In genomic region chr17:46496623-46497434, GRCm38 (mm10) we compare ENCODE assay signal across 8 mouse cellular contexts. TPM values are rescaled to one million over a fixed set of nuclear protein-coding genes. Genes with fewer than 3 reads are reported as not detected.
DNase-seq lines count a peak whose midpoint lies in the region; ATAC-seq and TF ChIP-seq lines count a peak whose summit lies in the region.

Dnph1 (plus strand) TSS chr17:46496711.

- peak within 1 kb of the TSS; percentile 92 to 94 for H3K4me3 ChIP-seq in MEL (ENCODE audit: control insufficient read depth in 1 of 2, insufficient read depth in 1 of 2, low read depth in 2 of 2, low read length in 2 of 2)
- peak within 1 kb of the TSS; percentile 53 for H3K4me3 ChIP-seq in forebrain, embryonic 14.5 days (ENCODE audit: low read depth, low read length)
- peak within 1 kb of the TSS; percentile 70 for H3K4me3 ChIP-seq in liver, embryonic 16.5 days (ENCODE audit: low read depth, low read length)
- H3K4me3 ChIP-seq in neural tube, embryonic 13.5 days, result peak within 1 kb of the TSS; percentile 58

- no peak for TF ChIP-seq CTCF in MEL (IDR thresholded peaks at IDR 0.05 in 2 of 3, conservative IDR thresholded peaks at IDR 0.05 in 1 of 3; ENCODE audit: control insufficient read depth in 1 of 3, insufficient read depth in 1 of 3, low read depth in 2 of 3, low read length in 3 of 3, poor library complexity in 1 of 3, severe bottlenecking in 1 of 3)

- peaks cover 0 to 7% of the 10 kb centered on the region in 2 experiments; a peak in 3 of 4 replicates for H3K36me3 ChIP-seq in MEL (ENCODE audit: control insufficient read depth in 1 of 2, insufficient read depth in 2 of 2, low read length in 2 of 2)
- peaks cover 15% of the 10 kb centered on the region; the same call in 1 of the 2 replicates for H3K36me3 ChIP-seq in forebrain, embryonic 14.5 days (ENCODE audit: control insufficient read depth, insufficient read depth, low read length)
- no peaks in the 10 kb centered on the region for H3K36me3 ChIP-seq in liver, embryonic 16.5 days (ENCODE audit: control insufficient read depth, insufficient read depth)
- peaks cover 27% of the 10 kb centered on the region for H3K36me3 ChIP-seq in neural tube, embryonic 13.5 days

- H3K27ac ChIP-seq in MEL (ENCODE audit: control insufficient read depth, low read depth, low read length), result peak within 1 kb of the TSS; percentile 55
- H3K27ac ChIP-seq in forebrain, embryonic 14.5 days (ENCODE audit: low read depth, low read length), result no peak within 1 kb of the TSS
- H3K27ac ChIP-seq in liver, embryonic 16.5 days (ENCODE audit: low read length), result no peak within 1 kb of the TSS
- no peak within 1 kb of the TSS for H3K27ac ChIP-seq in neural tube, embryonic 13.5 days (replicated peaks)

- no peaks in the 10 kb centered on the region for H3K9me3 ChIP-seq in MEL (replicated peaks; ENCODE audit: insufficient read depth, low read length)
- no peaks in the 10 kb centered on the region for H3K9me3 ChIP-seq in forebrain, embryonic 14.5 days (replicated peaks; ENCODE audit: control insufficient read depth, low read length)
- H3K9me3 ChIP-seq in liver, embryonic 16.5 days (replicated peaks; ENCODE audit: control insufficient read depth, low read length), result no peaks in the 10 kb centered on the region
- H3K9me3 ChIP-seq in neural tube, embryonic 13.5 days, result no peaks in the 10 kb centered on the region

- peaks cover 0 to 7% of the 10 kb centered on the region in 2 experiments; a peak in 3 of 4 replicates for H3K4me1 ChIP-seq in MEL (ENCODE audit: control insufficient read depth in 1 of 2, insufficient read depth in 2 of 2, low read length in 2 of 2)
- H3K4me1 ChIP-seq in forebrain, embryonic 14.5 days (ENCODE audit: control insufficient read depth, insufficient read depth, low read length), result no peaks in the 10 kb centered on the region
- H3K4me1 ChIP-seq in liver, embryonic 16.5 days (ENCODE audit: control insufficient read depth, low read depth, low read length), result peaks cover 10% of the 10 kb centered on the region
- peaks cover 11% of the 10 kb centered on the region for H3K4me1 ChIP-seq in neural tube, embryonic 13.5 days (replicated peaks)

- DNase-seq in MEL (ENCODE audit: low read depth, low spot score), result peak; percentile 97
- peak; percentile 79 for DNase-seq in cerebellum, adult 11-12 months
- peak; percentile 96 for DNase-seq in forebrain, embryonic 14.5 days (ENCODE audit: low spot score)
- DNase-seq in heart, postnatal 14 days, result peak; percentile 59 to 68
- peak; percentile 19 for DNase-seq in large intestine, adult 2 months (ENCODE audit: low read depth, low spot score)
- peak; percentile 75 for DNase-seq in testis, postnatal 10 days (ENCODE audit: low spot score)

- TF ChIP-seq POLR2A in MEL (IDR thresholded peaks at IDR 0.05; ENCODE audit: control insufficient read depth in 1 of 2, insufficient read depth in 1 of 2, low read depth in 1 of 2, low read length in 2 of 2, poor library complexity in 1 of 2), result peak; percentile 96

- H3K27me3 ChIP-seq in MEL (ENCODE audit: control insufficient read depth in 1 of 2, insufficient read depth in 2 of 2, low read length in 2 of 2), result peaks cover 2 to 3% of the 10 kb centered on the region in 2 experiments; a peak in 2 of 4 replicates
- H3K27me3 ChIP-seq in forebrain, embryonic 14.5 days (replicated peaks; ENCODE audit: control insufficient read depth, insufficient read depth, low read length), result peaks cover 4% of the 10 kb centered on the region
- H3K27me3 ChIP-seq in liver, embryonic 16.5 days (ENCODE audit: control insufficient read depth, insufficient read depth, low read depth, low read length), result peaks cover 12% of the 10 kb centered on the region; the same call in 1 of the 2 replicates
- H3K27me3 ChIP-seq in neural tube, embryonic 13.5 days, result peaks cover 28% of the 10 kb centered on the region

- peak within 1 kb of the TSS; percentile 94 for H3K9ac ChIP-seq in MEL (ENCODE audit: control insufficient read depth, low read depth, low read length, poor library complexity, severe bottlenecking)
- H3K9ac ChIP-seq in forebrain, embryonic 14.5 days (ENCODE audit: low read length), result peak within 1 kb of the TSS; percentile 85
- peak within 1 kb of the TSS; percentile 71 for H3K9ac ChIP-seq in liver, embryonic 16.5 days (ENCODE audit: low read depth, low read length)
- peak within 1 kb of the TSS; percentile 76 for H3K9ac ChIP-seq in neural tube, embryonic 13.5 days

- TF ChIP-seq EP300 in MEL (IDR thresholded peaks at IDR 0.05; ENCODE audit: low read depth in 1 of 2, low read length in 2 of 2), result no peak

- H3K4me2 ChIP-seq in forebrain, embryonic 14.5 days (ENCODE audit: low read length), result peak within 1 kb of the TSS; percentile 88
- peak within 1 kb of the TSS; percentile 91 for H3K4me2 ChIP-seq in liver, embryonic 16.5 days (ENCODE audit: low read depth, low read length)
- H3K4me2 ChIP-seq in neural tube, embryonic 13.5 days, result peak within 1 kb of the TSS; percentile 82

- TF ChIP-seq RAD21 in MEL (IDR thresholded peaks at IDR 0.05; ENCODE audit: low read depth, low read length), result no peak

- intact Hi-C loops in heart, postnatal 14 days (cut with DNase I), result no loop called here

- WGBS in forebrain, embryonic 14.5 days, result under 1% methylated on average over 44 of the region's 44 CpGs
- under 1% methylated on average over 44 of the region's 44 CpGs for WGBS in large intestine, adult 2 months
- under 1% methylated on average over 44 of the region's 44 CpGs for WGBS in liver, embryonic 16.5 days (ENCODE audit: insufficient replicate concordance)
- WGBS in neural tube, embryonic 13.5 days, result under 1% methylated on average over 44 of the region's 44 CpGs

- peaks cover 7% of the 10 kb centered on the region for H3K79me2 ChIP-seq in MEL (ENCODE audit: control insufficient read depth, insufficient read depth, low read length, poor library complexity)

- peak; percentile 99 for ATAC-seq in forebrain, embryonic 14.5 days
- peak; percentile 98 for ATAC-seq in liver, embryonic 16.5 days (ENCODE audit: low read depth)
- peak; percentile 97 for ATAC-seq in neural tube, embryonic 13.5 days (ENCODE audit: low read depth)

TF ChIP-seq in MEL, 35 proteins besides CTCF, POLR2A, EP300 and RAD21:
- TF ChIP-seq POLR2AphosphoS2 (IDR thresholded peaks at IDR 0.05; ENCODE audit: low read length) (peak; percentile 81; the same call in 1 of the 2 replicates), ZMIZ1 (IDR thresholded peaks at IDR 0.05; ENCODE audit: low read depth, low read length) (peak; percentile 47; the same call in 1 of the 2 replicates), MYC (IDR thresholded peaks at IDR 0.05; ENCODE audit: low read depth, low read length) (peak; percentile 92; the same call in 1 of the 2 replicates), GABPA (IDR thresholded peaks at IDR 0.05; ENCODE audit: low read depth, low read length) (no peak), TBP (IDR thresholded peaks at IDR 0.05; ENCODE audit: low read depth, low read length) (peak; percentile 89), NELFE (IDR thresholded peaks at IDR 0.05; ENCODE audit: low read depth, low read length) (peak; percentile 84), TCF12 (IDR thresholded peaks at IDR 0.05; ENCODE audit: low read depth, low read length) (peak; percentile 40; the same call in 1 of the 2 replicates), MXI1 (IDR thresholded peaks at IDR 0.05; ENCODE audit: low read depth, low read length) (peak; percentile 89), E2F4 (IDR thresholded peaks at IDR 0.05; ENCODE audit: borderline replicate concordance, low read depth, low read length) (peak; percentile 69; the same call in 1 of the 2 replicates), GATA1 (IDR thresholded peaks at IDR 0.05; ENCODE audit: low read depth, low read length) (no peak), HCFC1 (IDR thresholded peaks at IDR 0.05; ENCODE audit: low read depth, low read length) (peak; percentile 56; the same call in 1 of the 2 replicates), KAT2A (conservative IDR thresholded peaks at IDR 0.05; ENCODE audit: low read depth, low read length) (no peak), UBTF (IDR thresholded peaks at IDR 0.05; ENCODE audit: borderline replicate concordance, insufficient read depth, low read depth, low read length) (peak; percentile 67; the same call in 1 of the 2 replicates), MEF2A (IDR thresholded peaks at IDR 0.05; ENCODE audit: extremely low read depth, insufficient replicate concordance, low read depth, low read length, poor library complexity, severe bottlenecking) (no peak), MAZ (IDR thresholded peaks at IDR 0.05; ENCODE audit: low read depth, low read length) (0 out of 2 replicates have a peak, but pooled peaks have one; percentile 25), NRF1 (IDR thresholded peaks at IDR 0.05; ENCODE audit: insufficient read depth, low read depth, low read length, poor library complexity, severe bottlenecking) (0 out of 2 replicates have a peak, but pooled peaks have one; percentile 36), ETS1 (IDR thresholded peaks at IDR 0.05; ENCODE audit: low read depth, low read length) (no peak), MAX (IDR thresholded peaks at IDR 0.05; ENCODE audit: low read length) (peak; percentile 95), ELF1 (IDR thresholded peaks at IDR 0.05; ENCODE audit: low read depth, low read length) (peak; percentile 24; the same call in 1 of the 2 replicates), USF2 (IDR thresholded peaks at IDR 0.05; ENCODE audit: borderline replicate concordance in 1 of 2, insufficient read depth in 1 of 2, low read depth in 1 of 2, low read length in 2 of 2) (peak; percentile 62 to 83; a peak in 3 of 4 replicates), SIN3A (IDR thresholded peaks at IDR 0.05; ENCODE audit: low read length) (peak; percentile 69), BHLHE40 (IDR thresholded peaks at IDR 0.05; ENCODE audit: borderline replicate concordance, low read depth, low read length) (0 out of 2 replicates have a peak, but pooled peaks have one; percentile 29), ZNF384 (IDR thresholded peaks at IDR 0.05; ENCODE audit: low read depth, low read length) (no peak), USF1 (IDR thresholded peaks at IDR 0.05; ENCODE audit: low read depth, low read length) (peak; percentile 98)

RNA-seq across cellular contexts. Expression of gene Dnph1, which starts in this region (rescaled TPM):
- total RNA-seq in MEL (2012; rRNA removed), result 37.2 and 40.8 TPM in 2 replicates
- polyA plus RNA-seq in MEL (2012; ENCODE audit: insufficient read depth in 1 of 2, insufficient read length in 2 of 2, low read depth in 1 of 2, low replicate concordance in 2 of 2, missing spikeins in 1 of 2), result 10 to 100 TPM in 1 of 2 experiments, not detected in 1; 86.5 TPM
- polyA plus RNA-seq in forebrain, embryonic 14.5 days (2014; fragmentation: Nextera tagmentation; extraction: Ambion mirVana), result 33.0 and 41.6 TPM in 2 replicates
- 1 to 10 TPM; 2.1 to 2.4 TPM for total RNA-seq in heart, postnatal 14 days (2021)
- 7.1 and 8.1 TPM in 2 replicates for polyA plus RNA-seq in large intestine, adult 2 months (2012; rRNA removed)
- polyA plus RNA-seq in liver, embryonic 16.5 days (2015; fragmentation: Nextera tagmentation; extraction: Ambion mirVana), result 12.7 and 15.6 TPM in 2 replicates
- 19.0 and 19.2 TPM in 2 replicates for polyA plus RNA-seq in neural tube, embryonic 13.5 days (2015; fragmentation: Nextera tagmentation; extraction: Ambion mirVana)

Comparison
In these comparisons a context has a peak if more than half of its experiments do, and no peak if none do; other contexts are left out.
1. RNA of gene Dnph1 (total RNA-seq): 37.2 to 40.8 TPM in MEL; 2.1 to 2.4 TPM in heart, postnatal 14 days; every median in the first group is over 10 times any median in the second.
2. DNase-seq: peak in every context shown above with its lines; median percentile 97 in MEL; 96 in forebrain, embryonic 14.5 days; 79 in cerebellum, adult 11-12 months; 75 in testis, postnatal 10 days; 64 in heart, postnatal 14 days; 19 in large intestine, adult 2 months.
3. Peak in every context shown above with its lines, with median percentiles within 50 percentile points of each other: H3K4me3 ChIP-seq, H3K9ac ChIP-seq, ATAC-seq and H3K4me2 ChIP-seq.